Mouse (Mus musculus): ENCODE measurements around the gene Nmt1. TPM values are rescaled to one million over a fixed set of nuclear protein-coding genes. Genes with fewer than 3 reads are reported as not detected.

The Nmt1 gene
- polyA plus RNA-seq, 1 experiment from 2014 or later: 47.8 TPM

GRCm38 (mm10) chr11:103020713-103021335 lies 7.2 kb upstream of the Nmt1 start:
- 73% methylated on average over 3 of the region's 3 CpGs for WGBS (ENCODE audit: insufficient replicate concordance)
- no peaks in the 10 kb centered on the region for H3K27me3 ChIP-seq
- peaks cover 39% of the 10 kb centered on the region for H3K36me3 ChIP-seq
- no peak overlapping the region for H3K9ac ChIP-seq
- no peak overlapping the region for H3K27ac ChIP-seq
- ATAC-seq (ENCODE audit: low read depth) (no peak), DNase-seq (no peak)
- H3K4me3 ChIP-seq (replicated peaks): no peak overlapping the region
- peaks cover 14% of the 10 kb centered on the region for H3K4me1 ChIP-seq (replicated peaks)
- no peak overlapping the region for H3K4me2 ChIP-seq
- H3K9me3 ChIP-seq (replicated peaks): no peaks in the 10 kb centered on the region

GRCm38 (mm10) chr11:103023974-103024373 lies 4.0 kb upstream of the Nmt1 start:
- Histone ChIP-seq H3K4me3 (replicated peaks) (no peak overlapping the region), H3K9ac (no peak overlapping the region), H3K27me3 (no peaks in the 10 kb centered on the region), H3K27ac (no peak overlapping the region), H3K4me1 (replicated peaks) (peaks cover 23% of the 10 kb centered on the region), H3K36me3 (peaks cover 49% of the 10 kb centered on the region), H3K9me3 (replicated peaks) (no peaks in the 10 kb centered on the region), H3K4me2 (no peak overlapping the region)
- WGBS (ENCODE audit: insufficient replicate concordance): 79% methylated on average over 3 of the region's 3 CpGs
- no peak for DNase-seq
- no peak for ATAC-seq (ENCODE audit: low read depth)

GRCm38 (mm10) chr11:103026901-103027300 lies 1.1 kb upstream of the Nmt1 start:
- peak overlapping the region; percentile 83 for H3K9ac ChIP-seq
- peak overlapping the region; percentile 73 for H3K4me3 ChIP-seq (replicated peaks)
- DNase-seq: no peak
- no peaks in the 10 kb centered on the region for H3K9me3 ChIP-seq (replicated peaks)
- peak overlapping the region; percentile 92 for H3K27ac ChIP-seq
- no peak for ATAC-seq (ENCODE audit: low read depth)
- 66% methylated on average over 3 of the region's 3 CpGs for WGBS (ENCODE audit: insufficient replicate concordance)
- peaks cover 50% of the 10 kb centered on the region for H3K4me1 ChIP-seq (replicated peaks)
- peak overlapping the region; percentile 73 for H3K4me2 ChIP-seq
- H3K36me3 ChIP-seq: peaks cover 35% of the 10 kb centered on the region
- H3K27me3 ChIP-seq: no peaks in the 10 kb centered on the region

GRCm38 (mm10) chr11:103027570-103028175 lies 317 bp upstream of the Nmt1 start:
- 9% methylated on average over 8 of the region's 8 CpGs for WGBS (ENCODE audit: insufficient replicate concordance)
- peak overlapping the region; percentile 92 for H3K27ac ChIP-seq
- peaks cover 32% of the 10 kb centered on the region for H3K36me3 ChIP-seq
- H3K27me3 ChIP-seq: no peaks in the 10 kb centered on the region
- H3K4me2 ChIP-seq: peak overlapping the region; percentile 73
- H3K9me3 ChIP-seq (replicated peaks): no peaks in the 10 kb centered on the region
- H3K9ac ChIP-seq: peak overlapping the region; percentile 83
- peaks cover 54% of the 10 kb centered on the region for H3K4me1 ChIP-seq (replicated peaks)
- ATAC-seq (ENCODE audit: low read depth): no peak
- no peak for DNase-seq
- H3K4me3 ChIP-seq (replicated peaks): peak overlapping the region; percentile 73

GRCm38 (mm10) chr11:103033030-103033429 lies 5.0 kb downstream of the Nmt1 start:
- Histone ChIP-seq H3K4me1 (replicated peaks) (peaks cover 42% of the 10 kb centered on the region), H3K4me2 (no peak overlapping the region), H3K9me3 (replicated peaks) (no peaks in the 10 kb centered on the region), H3K27ac (0 out of 2 replicates have a peak overlapping the region, but pooled peaks have one; percentile 26), H3K27me3 (no peaks in the 10 kb centered on the region), H3K36me3 (peaks cover 30% of the 10 kb centered on the region), H3K4me3 (replicated peaks) (no peak overlapping the region), H3K9ac (no peak overlapping the region)
- DNase-seq: no peak
- no peak for ATAC-seq (ENCODE audit: low read depth)
- WGBS (ENCODE audit: insufficient replicate concordance): 72% methylated on average over 3 of the region's 3 CpGs

- H3K27ac ChIP-seq: no peak overlapping the region
- peaks cover 51% of the 10 kb centered on the region for H3K4me1 ChIP-seq (replicated peaks)
- H3K4me3 ChIP-seq (replicated peaks): no peak overlapping the region
- H3K4me2 ChIP-seq: no peak overlapping the region
- H3K36me3 ChIP-seq: peaks cover 39% of the 10 kb centered on the region
- WGBS (ENCODE audit: insufficient replicate concordance): 81% methylated on average over 6 of the region's 6 CpGs
- DNase-seq (no peak), ATAC-seq (ENCODE audit: low read depth) (no peak)
- H3K9ac ChIP-seq: no peak overlapping the region
- H3K27me3 ChIP-seq: no peaks in the 10 kb centered on the region
- H3K9me3 ChIP-seq (replicated peaks): no peaks in the 10 kb centered on the region
These were observed 7.0 kb downstream of the Nmt1 start for GRCm38 (mm10) chr11:103035007-103035406.

GRCm38 (mm10) chr11:103036881-103037465 lies 9.0 kb downstream of the Nmt1 start:
- Histone ChIP-seq H3K36me3 (peaks cover 41% of the 10 kb centered on the region), H3K27me3 (no peaks in the 10 kb centered on the region), H3K27ac (no peak overlapping the region), H3K9me3 (replicated peaks) (no peaks in the 10 kb centered on the region), H3K9ac (no peak overlapping the region), H3K4me2 (no peak overlapping the region), H3K4me1 (replicated peaks) (peaks cover 46% of the 10 kb centered on the region), H3K4me3 (replicated peaks) (no peak overlapping the region)
- WGBS (ENCODE audit: insufficient replicate concordance): 82% methylated on average over 8 of the region's 8 CpGs
- ATAC-seq (ENCODE audit: low read depth): no peak
- DNase-seq: no peak

- H3K4me1 ChIP-seq (replicated peaks): peaks cover 43% of the 10 kb centered on the region
- no peak overlapping the region for H3K4me2 ChIP-seq
- H3K36me3 ChIP-seq: peaks cover 48% of the 10 kb centered on the region
- no peak overlapping the region for H3K27ac ChIP-seq
- no peak for ATAC-seq (ENCODE audit: low read depth)
- H3K4me3 ChIP-seq (replicated peaks): no peak overlapping the region
- DNase-seq: no peak
- WGBS (ENCODE audit: insufficient replicate concordance): 71% methylated on average over 6 of the region's 6 CpGs
- H3K9ac ChIP-seq: no peak overlapping the region
- no peaks in the 10 kb centered on the region for H3K9me3 ChIP-seq (replicated peaks)
- H3K27me3 ChIP-seq: no peaks in the 10 kb centered on the region
These were observed 10.0 kb downstream of the Nmt1 start for GRCm38 (mm10) chr11:103038037-103038436.

- WGBS (ENCODE audit: insufficient replicate concordance): 79% methylated on average over 4 of the region's 4 CpGs
- H3K27ac ChIP-seq: no peak overlapping the region
- no peak overlapping the region for H3K4me2 ChIP-seq
- H3K27me3 ChIP-seq: no peaks in the 10 kb centered on the region
- peaks cover 35% of the 10 kb centered on the region for H3K4me1 ChIP-seq (replicated peaks)
- H3K4me3 ChIP-seq (replicated peaks): no peak overlapping the region
- peaks cover 65% of the 10 kb centered on the region for H3K36me3 ChIP-seq
- H3K9me3 ChIP-seq (replicated peaks): no peaks in the 10 kb centered on the region
- ATAC-seq (ENCODE audit: low read depth): no peak
- DNase-seq: no peak
- H3K9ac ChIP-seq: no peak overlapping the region
These were observed 14.8 kb downstream of the Nmt1 start for GRCm38 (mm10) chr11:103042828-103043227.

GRCm38 (mm10) chr11:103043982-103044381 lies 16.0 kb downstream of the Nmt1 start:
- H3K4me1 ChIP-seq (replicated peaks): peaks cover 24% of the 10 kb centered on the region
- H3K9ac ChIP-seq: no peak overlapping the region
- no peak overlapping the region for H3K4me2 ChIP-seq
- DNase-seq (no peak), ATAC-seq (ENCODE audit: low read depth) (no peak)
- H3K27me3 ChIP-seq: no peaks in the 10 kb centered on the region
- no peaks in the 10 kb centered on the region for H3K9me3 ChIP-seq (replicated peaks)
- 96% methylated on average over 3 of the region's 3 CpGs for WGBS (ENCODE audit: insufficient replicate concordance)
- H3K27ac ChIP-seq: no peak overlapping the region
- H3K4me3 ChIP-seq (replicated peaks): no peak overlapping the region
- peaks cover 58% of the 10 kb centered on the region for H3K36me3 ChIP-seq

- H3K9ac ChIP-seq: no peak overlapping the region
- no peak overlapping the region for H3K4me3 ChIP-seq (replicated peaks)
- no peak overlapping the region for H3K4me2 ChIP-seq
- ATAC-seq (ENCODE audit: low read depth): no peak
- H3K9me3 ChIP-seq (replicated peaks): no peaks in the 10 kb centered on the region
- WGBS (ENCODE audit: insufficient replicate concordance): 80% methylated on average over 8 of the region's 8 CpGs
- DNase-seq: no peak
- H3K27me3 ChIP-seq: no peaks in the 10 kb centered on the region
- H3K36me3 ChIP-seq: peaks cover 74% of the 10 kb centered on the region
- peaks cover under 1% of the 10 kb centered on the region for H3K4me1 ChIP-seq (replicated peaks)
- H3K27ac ChIP-seq: no peak overlapping the region
These were observed 18.3 kb downstream of the Nmt1 start for GRCm38 (mm10) chr11:103046286-103046685.

All from liver, embryonic 13.5 days (tissue).